Mouse (Mus musculus) kidney, adult 2 months (tissue): ENCODE data around the gene Foxn3. TPM values are rescaled to one million over a fixed set of nuclear protein-coding genes. Genes with fewer than 3 reads are reported as not detected.

Experiments
- DNase-seq: peaks from one replicate; pipeline ENCODE4 v3.0.0; 2021
- H3K27ac ChIP-seq: fragments of 200-500 bp; 2 replicates; pipeline ENCODE4 v1.5.1; 2012; ENCODE audit warnings: low read depth, low read length, control low read depth, inconsistent platforms; ENCODE audit not compliant: insufficient read depth
- H3K27me3 ChIP-seq: fragments of 200-500 bp; replicated peaks from 2 replicates; pipeline ENCODE4 v1.6.1; 2012; ENCODE audit warnings: mild to moderate bottlenecking, moderate library complexity, low read length, inconsistent platforms; ENCODE audit not compliant: control insufficient read depth, insufficient read depth
- H3K36me3 ChIP-seq: fragments of 200-500 bp; 2 replicates; pipeline ENCODE4 v1.6.1; 2012; ENCODE audit warnings: mild to moderate bottlenecking, moderate library complexity, low read length, inconsistent platforms; ENCODE audit not compliant: control insufficient read depth, insufficient read depth
- H3K4me1 ChIP-seq: fragments of 200-500 bp; 2 replicates; pipeline ENCODE4 v1.6.1; 2011; ENCODE audit warnings: low read length; ENCODE audit not compliant: control insufficient read depth, insufficient read depth
- H3K4me3 ChIP-seq: fragments of 200-500 bp; 2 replicates; pipeline ENCODE4 v1.5.1; 2011; ENCODE audit warnings: mild to moderate bottlenecking, low read depth, low read length, control low read depth; ENCODE audit not compliant: insufficient read depth
- CTCF ChIP-seq: fragments of 200-500 bp; conservative IDR thresholded peaks from 2 replicates; pipeline ENCODE4 v1.5.1; 2011; ENCODE audit warnings: low read depth, mild to moderate bottlenecking, control low read depth, low read length, moderate library complexity, mixed read lengths; ENCODE audit not compliant: insufficient read depth, insufficient read length
- POLR2A ChIP-seq: fragments of 200-500 bp; IDR thresholded peaks from one replicate; pipeline ENCODE4 v1.6.1; 2011; ENCODE audit warnings: low read depth, low read length, control low read depth
- WGBS: fragments of 180-500 bp; shearing (Covaris S2); methylation state at CpG from one replicate; pipeline ENCODE4 v1.1.7; 2018; 5-methylcytosine and 5-hydroxymethylcytosine counted together
- polyA plus RNA-seq: library from polyadenylated mRNA; depleted of rRNA; stranded (reverse); fragments of >200 nt; gene quantifications from 2 replicates; pipeline ENCODE4 v1.2.3, GENCODE M21; 2012

Gene Foxn3
- polyA plus RNA-seq, 1 experiment = 28.0 TPM

- no peak for TF ChIP-seq POLR2A
- Histone ChIP-seq H3K36me3 (no peaks in the 10 kb centered on the region), H3K27me3 (no peaks in the 10 kb centered on the region), H3K4me1 (peaks cover 5% of the 10 kb centered on the region), H3K27ac (no peak overlapping the region), H3K4me3 (no peak overlapping the region)
- no peak for DNase-seq
- WGBS = 85% methylated on average over 1 of the region's 1 CpGs
These were observed 320.1 kb downstream of the Foxn3 start for GRCm38 (mm10) chr12:99243316-99243715.

- H3K4me1 ChIP-seq = no peaks in the 10 kb centered on the region
- H3K4me3 ChIP-seq = no peak overlapping the region
- no peak overlapping the region for H3K27ac ChIP-seq
- peak; percentile 46 for DNase-seq
- WGBS = 55% methylated on average over 5 of the region's 5 CpGs
- no peak for TF ChIP-seq POLR2A
- TF ChIP-seq CTCF = no peak
- no peaks in the 10 kb centered on the region for H3K27me3 ChIP-seq
- H3K36me3 ChIP-seq = no peaks in the 10 kb centered on the region
These were observed 323.1 kb downstream of the Foxn3 start for GRCm38 (mm10) chr12:99240185-99240726.

GRCm38 (mm10) chr12:99239735-99240134, 323.6 kb downstream of the Foxn3 start:
- H3K4me3 ChIP-seq = no peak overlapping the region
- 85% methylated on average over 11 of the region's 11 CpGs for WGBS
- H3K4me1 ChIP-seq = no peaks in the 10 kb centered on the region
- DNase-seq = no peak
- TF ChIP-seq CTCF (no peak), POLR2A (no peak)
- no peak overlapping the region for H3K27ac ChIP-seq
- H3K36me3 ChIP-seq = no peaks in the 10 kb centered on the region
- no peaks in the 10 kb centered on the region for H3K27me3 ChIP-seq

GRCm38 (mm10) chr12:99237497-99237896, 325.9 kb downstream of the Foxn3 start:
- H3K36me3 ChIP-seq = no peaks in the 10 kb centered on the region
- no peaks in the 10 kb centered on the region for H3K27me3 ChIP-seq
- WGBS = 72% methylated on average over 9 of the region's 9 CpGs
- no peak overlapping the region for H3K27ac ChIP-seq
- H3K4me3 ChIP-seq = no peak overlapping the region
- no peak for DNase-seq
- TF ChIP-seq POLR2A (no peak), CTCF (no peak)
- H3K4me1 ChIP-seq = 0 out of 2 replicates have a peak, but pooled peaks cover 4% of the 10 kb centered on the region

- no peak for DNase-seq
- H3K4me1 ChIP-seq = peaks cover 7% of the 10 kb centered on the region; the same call in 1 of the 2 replicates
- whole genome bisulfite sequencing = 67% methylated on average over 6 of the region's 6 CpGs
- TF ChIP-seq CTCF (no peak), POLR2A (no peak)
- no peaks in the 10 kb centered on the region for H3K27me3 ChIP-seq
- no peak overlapping the region for H3K4me3 ChIP-seq
- H3K27ac ChIP-seq = no peak overlapping the region
- no peaks in the 10 kb centered on the region for H3K36me3 ChIP-seq
These were observed 329.0 kb downstream of the Foxn3 start for GRCm38 (mm10) chr12:99234346-99234745.

GRCm38 (mm10) chr12:99233386-99233785, 330.0 kb downstream of the Foxn3 start:
- TF ChIP-seq CTCF (no peak), POLR2A (no peak)
- no peak overlapping the region for H3K4me3 ChIP-seq
- no peak for DNase-seq
- 65% methylated on average over 2 of the region's 2 CpGs for WGBS
- H3K27ac ChIP-seq = no peak overlapping the region
- H3K4me1 ChIP-seq = peaks cover 10% of the 10 kb centered on the region; the same call in 1 of the 2 replicates
- H3K27me3 ChIP-seq = no peaks in the 10 kb centered on the region
- H3K36me3 ChIP-seq = no peaks in the 10 kb centered on the region

- no peaks in the 10 kb centered on the region for H3K36me3 ChIP-seq
- no peak overlapping the region for H3K4me3 ChIP-seq
- no peak for TF ChIP-seq POLR2A
- TF ChIP-seq CTCF = no peak
- no peak overlapping the region for H3K27ac ChIP-seq
- peaks cover 12% of the 10 kb centered on the region; the same call in 1 of the 2 replicates for H3K4me1 ChIP-seq
- H3K27me3 ChIP-seq = no peaks in the 10 kb centered on the region
- DNase-seq = peak; percentile 54
- 73% methylated on average over 9 of the region's 9 CpGs for WGBS
These were observed 330.9 kb downstream of the Foxn3 start for GRCm38 (mm10) chr12:99232478-99232877.
